Mouse (Mus musculus) spleen, adult 2 months (tissue): ENCODE data around the gene Mansc4. TPM values are rescaled to one million over a fixed set of nuclear protein-coding genes. Genes with fewer than 3 reads are reported as not detected.

Source experiments
- DNase-seq, 2 experiments: peaks; one replicate each; pipeline versions ENCODE4 v3.0.0 to v3.0.0-alpha.2; 2012 to 2021; ENCODE audit warnings: low spot score in 2 of 2, low read depth in 1 of 2
- H3K27ac ChIP-seq: fragments of 200-500 bp; 2 replicates; pipeline ENCODE4 v1.5.1; 2012; ENCODE audit warnings: low read length, inconsistent platforms; ENCODE audit not compliant: insufficient read depth
- H3K27me3 ChIP-seq: fragments of 200-500 bp; 2 replicates; pipeline ENCODE4 v1.6.1; 2012; ENCODE audit warnings: mild to moderate bottlenecking, moderate library complexity, low read length, inconsistent platforms; ENCODE audit not compliant: control insufficient read depth, insufficient read depth
- H3K36me3 ChIP-seq: fragments of 200-500 bp; 2 replicates; pipeline ENCODE4 v1.6.1; 2012; ENCODE audit warnings: mild to moderate bottlenecking, low read length, inconsistent platforms; ENCODE audit not compliant: control insufficient read depth, insufficient read depth
- H3K4me1 ChIP-seq: fragments of 200-500 bp; 2 replicates; pipeline ENCODE4 v1.6.1; 2011; ENCODE audit warnings: inconsistent platforms; ENCODE audit not compliant: control insufficient read depth, insufficient read depth, insufficient read length
- H3K4me3 ChIP-seq: fragments of 200-500 bp; 2 replicates; pipeline ENCODE4 v1.5.1; 2011; ENCODE audit warnings: mild to moderate bottlenecking, inconsistent platforms; ENCODE audit not compliant: insufficient read depth, insufficient read length; ENCODE audit errors: extremely low read depth
- CTCF ChIP-seq: fragments of 200-500 bp; IDR thresholded peaks from 2 replicates; pipeline ENCODE4 v1.5.1; 2011; ENCODE audit warnings: mild to moderate bottlenecking, inconsistent platforms; ENCODE audit not compliant: insufficient read depth, insufficient read length, insufficient replicate concordance; ENCODE audit errors: extremely low read depth
- POLR2A ChIP-seq: fragments of 200-500 bp; IDR thresholded peaks from 2 replicates; pipeline ENCODE4 v1.6.1; 2011; ENCODE audit warnings: low read depth, low read length, inconsistent platforms
- WGBS: fragments of 180-500 bp; shearing (Covaris S2); methylation state at CpG from one replicate; pipeline ENCODE4 v1.1.7; 2018; 5-methylcytosine and 5-hydroxymethylcytosine counted together
- polyA plus RNA-seq: library from polyadenylated mRNA; depleted of rRNA; stranded (reverse); fragments of >200 nt; gene quantifications from 2 replicates; pipeline ENCODE4 v1.2.3, GENCODE M21; 2012

Mansc4 gene
- polyA plus RNA-seq, 1 experiment, result 0.42 TPM

GRCm38 (mm10) chr6:147106716-147107115 lies 19.9 kb upstream of the Mansc4 start:
- TF ChIP-seq CTCF (no peak), POLR2A (no peak)
- no peaks in the 10 kb centered on the region for H3K27me3 ChIP-seq
- no peak for DNase-seq
- WGBS, result 97% methylated on average over 6 of the region's 6 CpGs
- H3K36me3 ChIP-seq, result peaks cover 20% of the 10 kb centered on the region
- 0 out of 2 replicates have a peak, but pooled peaks cover 2% of the 10 kb centered on the region for H3K4me1 ChIP-seq
- no peak overlapping the region for H3K4me3 ChIP-seq
- H3K27ac ChIP-seq, result no peak overlapping the region

- Histone ChIP-seq H3K36me3 (peaks cover 17% of the 10 kb centered on the region), H3K27ac (no peak overlapping the region), H3K27me3 (no peaks in the 10 kb centered on the region), H3K4me3 (no peak overlapping the region), H3K4me1 (peaks cover 2% of the 10 kb centered on the region; the same call in 1 of the 2 replicates)
- no peak for DNase-seq
- TF ChIP-seq CTCF (no peak), POLR2A (no peak)
- 97% methylated on average over 1 of the region's 1 CpGs for WGBS
These were observed 18.7 kb upstream of the Mansc4 start for GRCm38 (mm10) chr6:147105529-147105928.

GRCm38 (mm10) chr6:147102293-147102692 lies 15.5 kb upstream of the Mansc4 start:
- H3K4me3 ChIP-seq, result no peak overlapping the region

GRCm38 (mm10) chr6:147099458-147100277 lies 12.8 kb upstream of the Mansc4 start:
- H3K27ac ChIP-seq, result peak overlapping the region; percentile 97
- TF ChIP-seq POLR2A (peak; percentile 5; the same call in 1 of the 2 replicates), CTCF (no peak)
- H3K27me3 ChIP-seq, result no peaks in the 10 kb centered on the region
- DNase-seq, result peak; percentile 54 to 57
- H3K36me3 ChIP-seq, result peaks cover 8% of the 10 kb centered on the region
- H3K4me1 ChIP-seq, result peaks cover 27% of the 10 kb centered on the region; the same call in 1 of the 2 replicates
- WGBS, result 22% methylated on average over 19 of the region's 19 CpGs
- peak overlapping the region; percentile 61 for H3K4me3 ChIP-seq

More at GRCm38 (mm10) chr6:147102293-147102692, 15.5 kb upstream of the Mansc4 start:
- 82% methylated on average over 3 of the region's 3 CpGs for WGBS
- peak; percentile 16; the same call in 1 of the 2 replicates for TF ChIP-seq CTCF
- no peak for TF ChIP-seq POLR2A
- peaks cover 10% of the 10 kb centered on the region for H3K36me3 ChIP-seq
- H3K4me1 ChIP-seq, result peaks cover 22% of the 10 kb centered on the region; the same call in 1 of the 2 replicates
- no peak for DNase-seq
- H3K27ac ChIP-seq, result no peak overlapping the region
- no peaks in the 10 kb centered on the region for H3K27me3 ChIP-seq

GRCm38 (mm10) chr6:147097346-147097929 lies 10.6 kb upstream of the Mansc4 start:
- Histone ChIP-seq H3K4me3 (no peak overlapping the region), H3K27ac (peak overlapping the region; percentile 65), H3K4me1 (peaks cover 31% of the 10 kb centered on the region; the same call in 1 of the 2 replicates), H3K27me3 (no peaks in the 10 kb centered on the region), H3K36me3 (peaks cover 4% of the 10 kb centered on the region)
- WGBS, result 20% methylated on average over 8 of the region's 8 CpGs
- DNase-seq, result no peak
- no peak for TF ChIP-seq POLR2A
- no peak for TF ChIP-seq CTCF

- H3K4me1 ChIP-seq, result peaks cover 31% of the 10 kb centered on the region; the same call in 1 of the 2 replicates
- DNase-seq, result no peak
- 45% methylated on average over 3 of the region's 3 CpGs for WGBS
- H3K27me3 ChIP-seq, result no peaks in the 10 kb centered on the region
- H3K4me3 ChIP-seq, result no peak overlapping the region
- H3K36me3 ChIP-seq, result peaks cover 2% of the 10 kb centered on the region; the same call in 1 of the 2 replicates
- TF ChIP-seq POLR2A, result no peak
- TF ChIP-seq CTCF, result no peak
- peak overlapping the region; percentile 65 for H3K27ac ChIP-seq
These were observed 10.1 kb upstream of the Mansc4 start for GRCm38 (mm10) chr6:147096934-147097333.

GRCm38 (mm10) chr6:147096109-147096508 lies 9.3 kb upstream of the Mansc4 start:
- Histone ChIP-seq H3K27ac (no peak overlapping the region), H3K4me1 (peaks cover 31% of the 10 kb centered on the region; the same call in 1 of the 2 replicates), H3K4me3 (no peak overlapping the region), H3K36me3 (peaks cover 2% of the 10 kb centered on the region; the same call in 1 of the 2 replicates), H3K27me3 (no peaks in the 10 kb centered on the region)
- WGBS, result 93% methylated on average over 4 of the region's 4 CpGs
- DNase-seq, result no peak
- TF ChIP-seq CTCF, result no peak
- no peak for TF ChIP-seq POLR2A
